Mouse (Mus musculus): ENCODE data around the gene Nppb. TPM values are rescaled to one million over a fixed set of nuclear protein-coding genes. Genes with fewer than 3 reads are reported as not detected.

The Nppb gene
- total RNA-seq, 2 experiments from 2014 or later, result not detected

- ATAC-seq (replicated peaks; ENCODE audit: low FRiP score, poor library complexity, severe bottlenecking), result no peak
These were observed 44.9 kb downstream of the Nppb start for GRCm38 (mm10) chr4:148030506-148030905.

DNA sequence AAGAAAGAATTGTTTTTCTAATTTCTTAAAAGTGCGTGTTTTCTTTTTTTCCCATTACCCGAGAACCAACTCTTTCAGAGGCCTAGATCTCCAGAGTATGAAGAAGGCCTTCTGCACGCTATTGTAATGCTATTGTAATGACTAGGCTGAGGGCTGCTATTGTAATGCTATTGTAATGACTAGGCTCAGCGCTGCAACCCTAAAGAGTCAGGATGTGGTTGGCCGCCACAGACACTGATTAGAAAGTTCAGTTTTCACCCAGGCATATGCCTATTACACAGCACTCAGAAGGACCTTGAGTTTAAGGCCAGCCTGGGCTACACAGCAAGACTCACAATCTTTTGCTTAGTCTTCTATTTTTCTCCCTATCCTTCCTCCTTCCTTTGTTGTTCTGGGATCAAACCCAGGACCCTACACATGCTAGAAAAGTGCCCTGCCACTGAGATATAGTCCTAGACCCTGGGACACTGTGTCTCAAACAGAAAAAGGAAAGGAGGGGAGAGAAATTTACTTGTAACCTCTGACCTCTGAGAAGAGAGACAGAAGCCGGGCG is 48.3 kb downstream of the Nppb start:
- no peak for ATAC-seq (replicated peaks; ENCODE audit: low FRiP score, poor library complexity, severe bottlenecking)

DNA sequence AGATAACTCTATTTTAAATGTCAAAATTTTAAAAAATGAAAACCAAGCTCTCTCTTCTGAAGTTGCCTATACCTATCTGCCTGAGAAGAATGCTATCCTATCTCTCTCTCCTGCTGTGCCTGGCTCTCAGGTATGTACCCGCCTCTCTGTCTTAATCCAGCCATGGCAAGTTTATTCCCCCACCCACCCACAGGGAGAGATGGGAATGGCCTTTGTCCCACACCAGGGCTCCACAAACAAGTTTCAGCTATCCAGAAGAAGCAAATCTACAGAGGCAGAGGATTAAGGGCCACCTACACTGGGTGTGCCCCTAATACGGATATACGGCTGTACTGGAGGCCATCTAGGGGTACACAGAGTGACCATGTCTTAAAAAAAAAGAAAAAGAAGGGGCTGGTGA is 49.9 kb downstream of the Nppb start:
- ATAC-seq (replicated peaks; ENCODE audit: low FRiP score, poor library complexity, severe bottlenecking), result no peak

Other genes with a start within 250 kb of the Nppb start
- 23.8 and 32.3 TPM in 2 replicates for gene Zfp984, start 176.0 kb upstream of the Nppb start, total RNA-seq (2015; ENCODE audit: low replicate concordance)
- 9.9 and 11.8 TPM in 2 replicates for gene Zfp984, start 176.0 kb upstream of the Nppb start, total RNA-seq (2017; ENCODE audit: low replicate concordance)
- gene Zfp933, start 137.4 kb upstream of the Nppb start, total RNA-seq (2015; ENCODE audit: low replicate concordance), result 0.96 and 3.3 TPM in 2 replicates
- 2.1 and 2.6 TPM in 2 replicates for gene Zfp933, start 137.4 kb upstream of the Nppb start, total RNA-seq (2017; ENCODE audit: low replicate concordance)
- gene Miip, start 117.0 kb upstream of the Nppb start, total RNA-seq (2015; ENCODE audit: low replicate concordance), result 7.3 and 16.3 TPM in 2 replicates
- 12.3 and 26.6 TPM in 2 replicates for gene Miip, start 117.0 kb upstream of the Nppb start, total RNA-seq (2017; ENCODE audit: low replicate concordance)
- gene Fv1, start 116.8 kb upstream of the Nppb start, total RNA-seq (2015; ENCODE audit: low replicate concordance), result not detected in 2 replicates
- 1.7 and 4.5 TPM in 2 replicates for gene Fv1, start 116.8 kb upstream of the Nppb start, total RNA-seq (2017; ENCODE audit: low replicate concordance)
- gene Mfn2, start 81.1 kb upstream of the Nppb start, total RNA-seq (2015; ENCODE audit: low replicate concordance), result 5.2 and 5.6 TPM in 2 replicates
- 6.1 and 6.6 TPM in 2 replicates for gene Mfn2, start 81.1 kb upstream of the Nppb start, total RNA-seq (2017; ENCODE audit: low replicate concordance)
- 1.5 and 2.1 TPM in 2 replicates for gene Plod1, start 49.0 kb upstream of the Nppb start, total RNA-seq (2015; ENCODE audit: low replicate concordance)
- gene Plod1, start 49.0 kb upstream of the Nppb start, total RNA-seq (2017; ENCODE audit: low replicate concordance), result 2.4 and 2.6 TPM in 2 replicates
- 12.1 and 14.4 TPM in 2 replicates for gene 2510039O18Rik, start 44.9 kb upstream of the Nppb start, total RNA-seq (2015; ENCODE audit: low replicate concordance)
- gene 2510039O18Rik, start 44.9 kb upstream of the Nppb start, total RNA-seq (2017; ENCODE audit: low replicate concordance), result 9.6 and 11.1 TPM in 2 replicates
- not detected in 2 replicates for gene Nppa, start 14.9 kb downstream of the Nppb start, total RNA-seq (2015; ENCODE audit: low replicate concordance)
- not detected in 2 replicates for gene Nppa, start 14.9 kb downstream of the Nppb start, total RNA-seq (2017; ENCODE audit: low replicate concordance)
- 0.63 and 2.1 TPM in 2 replicates for gene Clcn6, start 53.0 kb downstream of the Nppb start, total RNA-seq (2015; ENCODE audit: low replicate concordance)
- gene Clcn6, start 53.0 kb downstream of the Nppb start, total RNA-seq (2017; ENCODE audit: low replicate concordance), result 2.0 and 3.1 TPM in 2 replicates
- gene Mthfr, start 53.3 kb downstream of the Nppb start, total RNA-seq (2015; ENCODE audit: low replicate concordance), result 1.0 and 5.4 TPM in 2 replicates
- gene Mthfr, start 53.3 kb downstream of the Nppb start, total RNA-seq (2017; ENCODE audit: low replicate concordance), result 4.9 and 7.7 TPM in 2 replicates
- gene Agtrap, start 102.2 kb downstream of the Nppb start, total RNA-seq (2015; ENCODE audit: low replicate concordance), result 4.6 and 7.3 TPM in 2 replicates
- gene Agtrap, start 102.2 kb downstream of the Nppb start, total RNA-seq (2017; ENCODE audit: low replicate concordance), result 7.4 and 9.2 TPM in 2 replicates
- gene Mad2l2, start 144.6 kb downstream of the Nppb start, total RNA-seq (2015; ENCODE audit: low replicate concordance), result 7.3 and 8.6 TPM in 2 replicates
- 3.4 and 7.1 TPM in 2 replicates for gene Mad2l2, start 144.6 kb downstream of the Nppb start, total RNA-seq (2017; ENCODE audit: low replicate concordance)
- 0.42 TPM in 1 of 2 replicates, not detected in the other for gene Draxin, start 144.9 kb downstream of the Nppb start, total RNA-seq (2015; ENCODE audit: low replicate concordance)
- gene Draxin, start 144.9 kb downstream of the Nppb start, total RNA-seq (2017; ENCODE audit: low replicate concordance), result 0.84 TPM in 1 of 2 replicates, not detected in the other
- gene Fbxo6, start 166.4 kb downstream of the Nppb start, total RNA-seq (2015; ENCODE audit: low replicate concordance), result 2.7 and 3.3 TPM in 2 replicates
- gene Fbxo6, start 166.4 kb downstream of the Nppb start, total RNA-seq (2017; ENCODE audit: low replicate concordance), result 1.3 and 2.8 TPM in 2 replicates
- gene Fbxo44, start 174.7 kb downstream of the Nppb start, total RNA-seq (2015; ENCODE audit: low replicate concordance), result not detected in 2 replicates
- gene Fbxo44, start 174.7 kb downstream of the Nppb start, total RNA-seq (2017; ENCODE audit: low replicate concordance), result 0.43 TPM in 1 of 2 replicates, not detected in the other
- not detected in 2 replicates for gene Fbxo2, start 174.8 kb downstream of the Nppb start, total RNA-seq (2015; ENCODE audit: low replicate concordance)
- gene Fbxo2, start 174.8 kb downstream of the Nppb start, total RNA-seq (2017; ENCODE audit: low replicate concordance), result not detected in 2 replicates

Measured in erythroblast, adult 5-6 weeks (primary cell).